Mouse (Mus musculus) kidney, embryonic 15.5 days (tissue): ENCODE data around the gene Tardbp. TPM values are rescaled to one million over a fixed set of nuclear protein-coding genes. Genes with fewer than 3 reads are reported as not detected.

Experiments used
- ATAC-seq: fragments of 200-750 bp; cut with Nextera tagmentation; replicated peaks from 2 replicates; pipeline ENCODE4 v1.8.0; 2017; ENCODE audit warnings: moderate TSS enrichment; ENCODE audit not compliant: low FRiP score
- H3K27ac ChIP-seq: fragments of 300-500 bp; sonication (generic); 2 replicates; pipeline ENCODE4 v1.5.1; 2015; ENCODE audit warnings: mild to moderate bottlenecking, inconsistent platforms
- H3K27me3 ChIP-seq: fragments of 300-500 bp; sonication (generic); 2 replicates; pipeline ENCODE4 v1.6.1; 2015; ENCODE audit warnings: inconsistent platforms
- H3K36me3 ChIP-seq: fragments of 300-500 bp; sonication (generic); 2 replicates; pipeline ENCODE4 v1.6.1; 2015; ENCODE audit warnings: inconsistent platforms
- H3K4me1 ChIP-seq: fragments of 300-500 bp; sonication (generic); 2 replicates; pipeline ENCODE4 v1.6.1; 2015; ENCODE audit warnings: inconsistent platforms
- H3K4me2 ChIP-seq: fragments of 300-500 bp; sonication (generic); 2 replicates; pipeline ENCODE4 v1.6.1; 2015; ENCODE audit warnings: moderate library complexity, mild to moderate bottlenecking, inconsistent platforms
- H3K4me3 ChIP-seq: fragments of 300-500 bp; sonication (generic); replicated peaks from 2 replicates; pipeline ENCODE4 v1.5.1; 2015; ENCODE audit warnings: mild to moderate bottlenecking, inconsistent platforms
- H3K9ac ChIP-seq: fragments of 300-500 bp; sonication (generic); 2 replicates; pipeline ENCODE4 v1.6.1; 2015; ENCODE audit warnings: mild to moderate bottlenecking, inconsistent platforms
- H3K9me3 ChIP-seq: fragments of 300-500 bp; sonication (generic); replicated peaks from 2 replicates; pipeline ENCODE4 v1.6.1; 2016; ENCODE audit warnings: inconsistent platforms
- WGBS: fragments of 180-500 bp; shearing (Covaris S2); methylation state at CpG from one replicate; pipeline ENCODE4 v1.1.7; 2015; ENCODE audit warnings: mixed read lengths; 5-methylcytosine and 5-hydroxymethylcytosine counted together
- polyA plus RNA-seq: library from polyadenylated mRNA; unstranded; fragments of >200 nt; fragmentation: Nextera tagmentation; extraction: Ambion mirVana; gene quantifications from 2 replicates; pipeline ENCODE4 v1.2.1, GENCODE M21; 2015

Gene Tardbp
- polyA plus RNA-seq, 1 experiment from 2014 or later, result 360 TPM

DNA sequence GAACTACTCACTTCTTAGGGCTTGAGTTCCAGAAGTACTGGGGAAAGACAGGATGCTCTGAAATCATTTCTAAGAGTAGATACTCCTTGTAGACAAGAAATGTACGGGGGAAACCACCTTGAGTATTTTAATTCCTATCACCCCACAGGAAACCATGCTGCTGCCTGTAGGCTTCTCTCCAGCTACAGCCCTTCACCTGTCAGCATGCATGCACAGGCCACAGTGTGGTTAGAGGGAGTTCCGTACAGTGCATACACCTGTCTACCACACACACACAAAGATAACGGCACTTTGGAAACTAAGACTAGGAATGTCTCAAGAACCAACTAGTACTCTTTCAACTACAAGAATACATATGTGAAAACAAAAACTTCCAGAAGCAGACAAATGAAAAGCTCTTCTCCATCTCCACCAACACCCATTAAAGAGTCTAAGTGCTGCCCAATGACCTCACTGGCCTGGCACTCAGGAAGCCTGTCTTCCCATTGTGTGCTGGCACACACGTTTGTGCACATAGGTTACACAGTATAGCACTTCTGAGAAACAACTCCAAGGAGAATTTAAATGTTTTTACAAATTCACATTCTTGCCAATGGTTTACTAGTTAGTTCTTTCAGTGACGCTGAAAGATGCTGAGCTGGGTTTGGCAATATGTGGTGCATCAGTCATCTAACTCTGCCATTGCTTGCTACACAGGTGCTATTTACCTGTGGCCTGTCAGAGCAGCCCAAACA, 16.0 kb downstream of the Tardbp start:
- H3K9me3 ChIP-seq, result no peaks in the 10 kb centered on the region
- 75% methylated on average over 5 of the region's 5 CpGs for WGBS
- 0 out of 2 replicates have a peak, but pooled peaks cover 5% of the 10 kb centered on the region for H3K4me1 ChIP-seq
- no peak overlapping the region for H3K4me2 ChIP-seq
- no peak overlapping the region for H3K4me3 ChIP-seq
- peaks cover 57% of the 10 kb centered on the region for H3K36me3 ChIP-seq
- H3K27ac ChIP-seq, result peak overlapping the region; percentile 38; the same call in 1 of the 2 replicates
- H3K27me3 ChIP-seq, result no peaks in the 10 kb centered on the region
- H3K9ac ChIP-seq, result no peak overlapping the region
- no peak for ATAC-seq

GRCm38 (mm10) chr4:148609805-148610204, 17.0 kb downstream of the Tardbp start:
- Histone ChIP-seq H3K4me1 (0 out of 2 replicates have a peak, but pooled peaks cover 5% of the 10 kb centered on the region), H3K27ac (peak overlapping the region; percentile 45; the same call in 1 of the 2 replicates), H3K9ac (no peak overlapping the region), H3K4me3 (no peak overlapping the region), H3K4me2 (no peak overlapping the region), H3K27me3 (no peaks in the 10 kb centered on the region), H3K9me3 (no peaks in the 10 kb centered on the region), H3K36me3 (peaks cover 47% of the 10 kb centered on the region)
- no peak for ATAC-seq
- 74% methylated on average over 5 of the region's 5 CpGs for WGBS

DNA sequence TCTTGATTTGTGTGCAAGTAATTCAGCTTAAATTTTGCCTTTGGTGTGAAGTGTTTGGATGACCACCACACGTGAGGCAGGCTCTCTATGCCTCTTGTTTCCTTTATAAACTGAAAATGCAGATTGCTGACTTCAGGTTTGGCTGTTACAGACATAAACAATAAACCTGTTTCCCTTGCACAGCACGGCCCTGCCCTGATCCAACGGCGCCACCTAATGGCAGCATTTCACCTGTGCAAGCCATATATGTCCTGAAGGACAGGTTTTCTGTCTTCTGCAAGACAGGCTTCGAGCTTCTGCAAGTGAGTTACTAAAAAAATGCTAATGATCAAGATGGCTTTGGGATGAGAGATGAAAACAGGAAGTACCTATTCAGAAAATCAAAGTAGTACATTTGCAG, 19.1 kb downstream of the Tardbp start:
- 30% methylated on average over 5 of the region's 5 CpGs for WGBS
- H3K9ac ChIP-seq, result no peak overlapping the region
- H3K4me2 ChIP-seq, result no peak overlapping the region

GRCm38 (mm10) chr4:148604541-148605165, 22.2 kb downstream of the Tardbp start:
- Histone ChIP-seq H3K27me3 (no peaks in the 10 kb centered on the region), H3K27ac (no peak overlapping the region), H3K4me3 (no peak overlapping the region), H3K9me3 (no peaks in the 10 kb centered on the region), H3K4me1 (0 out of 2 replicates have a peak, but pooled peaks cover 5% of the 10 kb centered on the region), H3K4me2 (no peak overlapping the region), H3K9ac (no peak overlapping the region), H3K36me3 (peaks cover 5% of the 10 kb centered on the region)
- 94% methylated on average over 3 of the region's 3 CpGs for WGBS
- ATAC-seq, result no peak

More for the DNA sequence above, 19.1 kb downstream of the Tardbp start:
- Histone ChIP-seq H3K4me1 (0 out of 2 replicates have a peak, but pooled peaks cover 5% of the 10 kb centered on the region), H3K4me3 (no peak overlapping the region), H3K36me3 (peaks cover 28% of the 10 kb centered on the region), H3K27me3 (no peaks in the 10 kb centered on the region), H3K27ac (no peak overlapping the region), H3K9me3 (no peaks in the 10 kb centered on the region)
- no peak for ATAC-seq

GRCm38 (mm10) chr4:148604141-148604540, 22.7 kb downstream of the Tardbp start:
- no peak overlapping the region for H3K9ac ChIP-seq
- H3K27me3 ChIP-seq, result no peaks in the 10 kb centered on the region
- H3K4me1 ChIP-seq, result 0 out of 2 replicates have a peak, but pooled peaks cover 4% of the 10 kb centered on the region
- H3K4me3 ChIP-seq, result no peak overlapping the region
- ATAC-seq, result no peak
- H3K27ac ChIP-seq, result no peak overlapping the region
- peaks cover 8% of the 10 kb centered on the region for H3K36me3 ChIP-seq
- H3K9me3 ChIP-seq, result peaks cover 3% of the 10 kb centered on the region; the same call in 1 of the 2 replicates
- WGBS, result 78% methylated on average over 7 of the region's 7 CpGs
- H3K4me2 ChIP-seq, result no peak overlapping the region

GRCm38 (mm10) chr4:148603376-148604139, 23.3 kb downstream of the Tardbp start:
- Histone ChIP-seq H3K36me3 (peaks cover 14% of the 10 kb centered on the region), H3K27ac (no peak overlapping the region)
- no peak for ATAC-seq

DNA sequence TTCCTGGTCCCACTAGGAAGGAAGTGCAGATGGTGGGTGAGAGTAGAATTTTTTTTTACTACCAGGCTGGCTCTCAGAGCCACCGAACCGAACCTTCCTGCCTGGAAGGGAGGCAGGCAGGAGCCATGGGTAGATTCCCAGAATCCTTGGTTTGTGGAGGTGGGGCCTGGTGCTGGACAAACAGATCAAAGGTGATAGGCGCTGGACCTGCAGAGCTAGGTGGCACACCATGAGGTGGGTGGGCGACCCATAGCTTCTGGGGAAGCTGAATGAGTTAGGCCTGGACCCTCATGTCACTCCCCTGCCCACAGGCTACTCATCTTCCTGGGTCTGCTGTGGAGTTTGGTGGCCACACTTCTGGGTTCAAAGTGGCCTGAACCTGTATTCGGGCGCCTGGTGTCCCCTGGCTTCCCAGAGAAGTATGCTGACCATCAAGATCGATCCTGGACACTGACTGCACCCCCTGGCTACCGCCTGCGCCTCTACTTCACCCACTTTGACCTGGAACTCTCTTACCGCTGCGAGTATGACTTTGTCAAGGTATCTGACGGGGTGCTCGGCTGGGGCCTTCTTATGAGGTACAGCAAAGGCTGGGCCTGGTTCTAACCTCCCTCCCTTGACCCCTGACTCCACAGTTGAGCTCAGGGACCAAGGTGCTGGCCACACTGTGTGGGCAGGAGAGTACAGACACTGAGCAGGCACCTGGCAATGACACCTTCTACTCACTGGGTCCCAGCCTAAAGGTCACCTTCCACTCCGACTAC, 24.3 kb downstream of the Tardbp start, which contains the start of gene Masp2:
TSS of gene Masp2 (plus strand) at position 198 of the 764 bp plus-strand sequence.
- peaks cover 9% of the 10 kb centered on the region; the same call in 1 of the 2 replicates for H3K9me3 ChIP-seq
- H3K36me3 ChIP-seq, result peaks cover 24% of the 10 kb centered on the region
- no peak within 1 kb of the TSS for H3K4me3 ChIP-seq
- no peaks in the 10 kb centered on the region for H3K27me3 ChIP-seq
- H3K9ac ChIP-seq, result no peak within 1 kb of the TSS
- WGBS, result 84% methylated on average over 14 of the region's 14 CpGs
- H3K27ac ChIP-seq, result no peak within 1 kb of the TSS
- no peak within 1 kb of the TSS for H3K4me2 ChIP-seq
- H3K4me1 ChIP-seq, result no peaks in the 10 kb centered on the region
- ATAC-seq, result no peak

More at GRCm38 (mm10) chr4:148603376-148604139, 23.3 kb downstream of the Tardbp start:
- Histone ChIP-seq H3K27me3 (no peaks in the 10 kb centered on the region), H3K9ac (no peak overlapping the region), H3K4me2 (no peak overlapping the region), H3K4me1 (no peaks in the 10 kb centered on the region), H3K9me3 (peaks cover 9% of the 10 kb centered on the region; the same call in 1 of the 2 replicates), H3K4me3 (no peak overlapping the region)
- WGBS, result 72% methylated on average over 10 of the region's 10 CpGs

- H3K27ac ChIP-seq, result no peak overlapping the region
- peaks cover 27% of the 10 kb centered on the region for H3K36me3 ChIP-seq
- no peaks in the 10 kb centered on the region for H3K27me3 ChIP-seq
- H3K4me2 ChIP-seq, result no peak overlapping the region
- H3K9ac ChIP-seq, result no peak overlapping the region
- H3K9me3 ChIP-seq, result peaks cover 9% of the 10 kb centered on the region; the same call in 1 of the 2 replicates
- no peak for ATAC-seq
- no peaks in the 10 kb centered on the region for H3K4me1 ChIP-seq
- H3K4me3 ChIP-seq, result no peak overlapping the region
- 88% methylated on average over 4 of the region's 4 CpGs for WGBS
Measured at GRCm38 (mm10) chr4:148601871-148602270, 24.9 kb downstream of the Tardbp start.

GRCm38 (mm10) chr4:148600316-148600715, 26.5 kb downstream of the Tardbp start:
- Histone ChIP-seq H3K4me3 (no peak overlapping the region), H3K27ac (no peak overlapping the region), H3K27me3 (no peaks in the 10 kb centered on the region), H3K4me2 (no peak overlapping the region), H3K36me3 (peaks cover 42% of the 10 kb centered on the region), H3K9me3 (peaks cover 9% of the 10 kb centered on the region; the same call in 1 of the 2 replicates), H3K9ac (no peak overlapping the region), H3K4me1 (no peaks in the 10 kb centered on the region)
- ATAC-seq, result no peak
- WGBS, result 87% methylated on average over 4 of the region's 4 CpGs

DNA sequence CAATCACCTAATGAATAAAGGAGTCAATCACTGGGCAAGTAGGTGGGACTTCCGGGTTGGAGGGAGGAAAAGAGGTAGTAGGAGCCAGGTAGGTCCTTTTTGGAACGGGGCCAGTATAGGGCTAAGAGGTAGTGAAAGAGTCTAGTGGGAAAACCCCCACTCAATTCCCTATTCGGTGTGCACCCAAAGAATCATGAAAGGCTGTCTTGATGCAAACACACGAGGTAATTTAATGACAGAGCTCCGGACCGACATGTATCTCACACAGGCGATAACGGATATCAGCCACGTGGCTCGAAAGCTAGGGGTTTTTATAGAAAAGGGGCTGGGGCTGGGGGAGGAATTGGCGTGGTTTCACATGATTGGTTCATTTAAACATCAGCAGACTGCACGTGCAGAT, 28.0 kb downstream of the Tardbp start:
- no peak for ATAC-seq
- peaks cover 9% of the 10 kb centered on the region; the same call in 1 of the 2 replicates for H3K9me3 ChIP-seq
- no peak overlapping the region for H3K4me2 ChIP-seq
- H3K4me3 ChIP-seq, result no peak overlapping the region
- peaks cover 57% of the 10 kb centered on the region for H3K36me3 ChIP-seq
- H3K4me1 ChIP-seq, result no peaks in the 10 kb centered on the region
- no peaks in the 10 kb centered on the region for H3K27me3 ChIP-seq
- no peak overlapping the region for H3K27ac ChIP-seq
- no peak overlapping the region for H3K9ac ChIP-seq
- 92% methylated on average over 12 of the region's 12 CpGs for WGBS

DNA sequence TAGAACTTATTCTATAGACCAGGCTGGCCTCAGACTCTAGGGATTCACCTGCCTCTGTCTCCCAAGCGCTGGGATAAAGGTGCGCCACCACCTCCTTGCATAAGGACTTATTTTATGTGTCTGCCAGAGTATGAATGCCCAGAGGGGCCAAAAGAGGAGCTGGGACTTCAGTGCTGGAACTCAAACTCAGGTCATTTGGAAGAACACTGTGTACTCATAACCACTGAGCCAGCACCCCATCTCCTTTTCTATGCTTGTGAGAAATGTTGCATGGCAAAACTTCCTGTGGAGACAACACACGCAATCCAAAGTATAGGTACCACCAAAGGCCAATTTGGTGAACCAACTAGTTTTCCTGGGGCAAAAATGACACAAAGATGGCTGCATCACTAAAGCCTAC, 30.1 kb downstream of the Tardbp start:
- Histone ChIP-seq H3K9me3 (peaks cover 9% of the 10 kb centered on the region; the same call in 1 of the 2 replicates), H3K27ac (no peak overlapping the region), H3K9ac (no peak overlapping the region), H3K27me3 (no peaks in the 10 kb centered on the region), H3K4me2 (no peak overlapping the region), H3K36me3 (peaks cover 66% of the 10 kb centered on the region), H3K4me1 (peaks cover 13% of the 10 kb centered on the region), H3K4me3 (no peak overlapping the region)
- no peak for ATAC-seq
- 93% methylated on average over 3 of the region's 3 CpGs for WGBS
